Mouse (Mus musculus) left cerebral cortex, adult 2 months (tissue): ENCODE data around the gene Flrt3. TPM values are rescaled to one million over a fixed set of nuclear protein-coding genes. Genes with fewer than 3 reads are reported as not detected.

Experiments used
- DNase-seq, 2 experiments: peaks; one replicate each; pipeline ENCODE4 v3.0.0; 2021 to 2022; ENCODE audit warnings: low spot score in 2 of 2, mixed read lengths in 1 of 2; ENCODE audit errors: extremely low spot score in 1 of 2
- H3K27ac ChIP-seq: fragments of 200-600 bp; 2 replicates; pipeline ENCODE4 v1.8.1; 2022
- H3K4me3 ChIP-seq: fragments of 200-600 bp; 2 replicates; pipeline ENCODE4 v1.8.1; 2022
- CTCF ChIP-seq: fragments of 200-600 bp; IDR thresholded peaks from 2 replicates; pipeline ENCODE4 v1.8.1; 2022; ENCODE audit warnings: antibody characterized with exemption, mild to moderate bottlenecking, moderate library complexity
- intact Hi-C: fragments of 180-260 bp; cut with DNase I; formaldehyde crosslinking; loops from one replicate; pipeline ENCODE4 v1.15.1; 2025
- total RNA-seq, 2 experiments: library from RNA; stranded (reverse); gene quantifications; 2 replicates each; pipeline ENCODE4 v1.2.3; 2021

Flrt3 gene
- total RNA-seq, 2 experiments from 2014 or later: 25.3 to 30.8 TPM

DNA sequence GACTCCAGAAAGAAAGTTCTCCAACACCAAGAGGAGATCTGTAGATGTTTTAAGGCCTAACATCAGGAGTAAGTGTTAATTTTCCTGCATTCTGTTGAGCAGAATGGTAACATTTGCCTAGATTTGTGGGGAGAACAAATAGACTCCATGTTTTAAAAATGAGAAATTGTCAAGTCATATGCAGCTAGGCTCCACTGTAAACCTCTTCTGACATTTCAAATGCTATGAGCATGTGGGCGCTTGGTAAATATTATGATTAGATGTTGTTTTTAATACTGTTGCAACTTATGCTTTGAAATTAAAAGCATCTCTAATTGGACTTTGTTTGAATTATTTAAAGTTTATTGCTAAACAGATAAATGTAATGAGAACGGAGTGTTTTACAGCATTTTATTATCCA, 55.8 kb downstream of the Flrt3 start:
- no peak overlapping the region for H3K27ac ChIP-seq
- DNase-seq: no peak
- intact Hi-C loops: no loop called here
- H3K4me3 ChIP-seq: no peak overlapping the region
- no peak for TF ChIP-seq CTCF
